20 mouse cellular contexts compared by ENCODE assay signal in genomic region chr7:112587449-112587848, GRCm38 (mm10).
"Had no signal": no experiment of that assay in that cellular context is flagged by ENCODE, and none has a peak within 500 bp of the region (broad histone marks: within the 10 kb centered on the region; RNA-seq: fewer than 3 reads in every experiment).

No protein-coding gene starts in this region.

- H3K27me3 ChIP-seq: liver, embryonic 15.5 days; lung, embryonic 15.5 days; midbrain, embryonic 13.5 days; midbrain, embryonic 15.5 days; neural tube, embryonic 12.5 days had no signal

- H3K4me1 ChIP-seq: liver, embryonic 15.5 days; megakaryocyte, embryonic 14.5 days; midbrain, embryonic 15.5 days; neural tube, embryonic 12.5 days had no signal

- H3K9ac ChIP-seq: liver, embryonic 15.5 days; liver, postnatal 0 days; lung, embryonic 15.5 days; midbrain, embryonic 13.5 days; midbrain, embryonic 15.5 days; neural tube, embryonic 12.5 days had no signal

- H3K4me3 ChIP-seq: liver, embryonic 15.5 days; lung, embryonic 15.5 days; megakaryocyte, embryonic 14.5 days; midbrain, embryonic 13.5 days; midbrain, embryonic 15.5 days; neural tube, embryonic 12.5 days had no signal

- H3K36me3 ChIP-seq: liver, embryonic 15.5 days; midbrain, embryonic 15.5 days; neural tube, embryonic 12.5 days had no signal

- H3K4me2 ChIP-seq: liver, embryonic 15.5 days; lung, embryonic 15.5 days; midbrain, embryonic 11.5 days; midbrain, embryonic 13.5 days; midbrain, embryonic 15.5 days; neural tube, embryonic 12.5 days had no signal

- H3K27ac ChIP-seq: liver, embryonic 15.5 days; lung, embryonic 15.5 days; macrophage; midbrain, embryonic 13.5 days; midbrain, embryonic 15.5 days; neural tube, embryonic 12.5 days had no signal

- H3K9me3 ChIP-seq: liver, embryonic 15.5 days; lung, embryonic 15.5 days; midbrain, embryonic 13.5 days; midbrain, embryonic 15.5 days; neural tube, embryonic 12.5 days had no signal

- ATAC-seq: liver, postnatal 0 days; midbrain, embryonic 13.5 days; midbrain, embryonic 15.5 days had no signal

- DNase-seq: liver, postnatal 0 days; lung, adult 2 months; lung, postnatal 14 days; lung, postnatal 36 days; retina, postnatal 1 day; right cerebral cortex, adult 18-20 months; right cerebral cortex, postnatal 25 days; right cerebral cortex, postnatal 4 days; spleen, adult 18-20 months; thymus, adult 18-20 months; thymus, postnatal 14 days; thymus, postnatal 36 days had no signal
